Mouse (Mus musculus) neutrophil, adult 5-6 weeks (primary cell): ENCODE results near the gene Pin1. TPM values are rescaled to one million over a fixed set of nuclear protein-coding genes. Genes with fewer than 3 reads are reported as not detected.
"Not testable (repeated sequence)": the region's sequence is repeated elsewhere in the genome, so short reads cannot be mapped to it uniquely, and the experiment has no call there.

Experiments used
- ATAC-seq: fragments of 151-379, 151-347 bp; 2 replicates; pipeline ENCODE4 v1.8.0; 2017; ENCODE audit warnings: mild to moderate bottlenecking, moderate TSS enrichment; ENCODE audit not compliant: insufficient number of reproducible peaks, poor library complexity, low FRiP score, severe bottlenecking; ENCODE audit errors: extremely low read depth
- total RNA-seq: library from RNA; stranded (forward); fragments of 200-1000 nt; gene quantifications from 2 replicates; pipeline ENCODE4 v1.2.3, GENCODE M21; 2017

Pin1 gene
- total RNA-seq, 1 experiment from 2014 or later: 9.8 TPM

DNA sequence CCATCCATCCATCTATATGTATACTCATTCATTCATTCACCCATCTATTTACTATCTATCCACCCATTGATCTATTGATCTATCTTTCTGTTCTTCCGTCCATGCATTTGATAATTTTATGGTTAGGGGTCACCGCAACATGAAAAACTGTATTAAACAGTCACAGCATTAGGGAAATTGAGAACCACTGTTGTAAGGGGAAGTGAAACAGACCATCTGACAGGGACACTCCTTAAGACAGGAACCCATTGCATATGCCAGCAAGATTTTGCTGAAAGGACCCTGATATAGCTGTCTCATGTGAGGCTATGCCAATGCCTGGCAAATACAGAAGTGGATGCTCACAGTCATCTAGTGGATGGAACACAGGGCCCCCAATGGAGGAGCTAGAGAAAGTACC lies 38.6 kb downstream of the Pin1 start:
- not testable (repeated sequence) for ATAC-seq

DNA sequence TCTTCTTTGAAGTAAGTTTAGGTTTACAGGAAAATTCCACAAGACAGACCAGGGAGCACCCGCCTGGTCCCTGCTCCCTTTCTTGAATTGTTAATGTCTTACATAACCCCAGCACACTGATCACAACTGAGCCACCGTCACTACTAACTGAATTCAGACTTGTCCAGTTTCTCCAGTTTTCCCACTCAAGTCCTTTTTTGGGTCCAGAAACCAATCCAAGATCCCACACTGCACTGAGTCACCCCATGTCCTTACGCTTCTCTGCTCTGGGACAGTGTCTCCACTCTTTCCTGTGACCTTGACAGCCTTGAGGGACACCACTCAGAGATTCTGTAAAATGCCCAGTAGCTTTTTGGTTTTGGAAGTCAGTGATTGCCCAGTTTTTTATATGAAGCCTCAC lies 41.0 kb downstream of the Pin1 start:
- ATAC-seq: no peak

DNA sequence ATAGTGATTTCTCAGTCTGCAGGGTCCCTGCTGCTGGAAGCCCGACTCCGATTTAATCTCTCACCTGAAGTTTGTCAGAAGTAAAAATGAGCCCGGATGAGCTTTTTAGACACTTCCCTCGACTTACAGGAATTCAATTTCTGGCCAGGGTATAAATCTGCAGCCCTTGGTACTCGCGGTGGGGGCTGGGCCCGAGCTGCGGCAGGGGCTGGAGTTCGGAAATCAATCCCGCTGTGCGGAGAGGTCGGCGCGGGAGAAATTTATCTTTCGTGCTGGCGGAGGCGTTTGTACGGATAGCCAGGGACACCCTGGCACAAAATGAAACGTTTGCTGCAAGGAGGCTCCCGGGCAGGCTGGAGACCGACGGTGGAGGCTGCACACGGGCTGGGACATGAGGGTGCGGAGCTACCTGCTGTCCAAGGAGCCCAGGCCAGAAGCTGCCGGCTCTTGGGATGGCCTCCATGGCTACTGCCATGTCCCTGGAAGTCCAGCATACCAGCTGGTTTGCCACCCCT lies 42.9 kb downstream of the Pin1 start:
- ATAC-seq: no peak

DNA sequence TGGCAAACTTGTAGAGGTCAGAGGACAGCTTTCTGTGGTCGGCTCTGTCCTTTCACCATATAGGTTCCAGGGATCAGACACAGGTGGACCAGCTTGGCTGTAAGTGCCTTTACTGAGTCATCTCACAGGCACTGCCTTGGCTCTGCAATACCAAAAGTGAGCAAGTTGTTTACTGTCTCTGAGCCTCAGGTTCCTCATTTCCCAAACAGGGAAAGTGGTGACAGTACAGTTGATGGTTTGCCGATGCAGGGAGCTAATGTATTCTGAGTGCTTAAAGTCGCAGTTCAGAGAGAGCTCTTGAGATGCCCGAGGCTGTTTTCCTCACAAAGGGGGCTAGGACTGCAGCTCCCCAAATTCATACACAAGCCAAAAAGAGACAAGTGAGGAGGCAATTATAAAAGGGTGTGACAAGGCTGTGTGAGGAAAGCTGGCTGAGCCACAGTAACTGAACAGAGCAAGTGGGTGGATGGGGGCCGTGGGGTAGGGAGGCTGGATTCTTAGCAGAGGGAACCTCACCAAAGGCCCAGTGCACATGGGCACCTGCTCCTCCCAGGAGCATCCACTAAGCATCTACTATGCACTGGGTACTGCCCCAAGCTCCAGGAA lies 44.3 kb downstream of the Pin1 start:
- ATAC-seq: no peak

DNA sequence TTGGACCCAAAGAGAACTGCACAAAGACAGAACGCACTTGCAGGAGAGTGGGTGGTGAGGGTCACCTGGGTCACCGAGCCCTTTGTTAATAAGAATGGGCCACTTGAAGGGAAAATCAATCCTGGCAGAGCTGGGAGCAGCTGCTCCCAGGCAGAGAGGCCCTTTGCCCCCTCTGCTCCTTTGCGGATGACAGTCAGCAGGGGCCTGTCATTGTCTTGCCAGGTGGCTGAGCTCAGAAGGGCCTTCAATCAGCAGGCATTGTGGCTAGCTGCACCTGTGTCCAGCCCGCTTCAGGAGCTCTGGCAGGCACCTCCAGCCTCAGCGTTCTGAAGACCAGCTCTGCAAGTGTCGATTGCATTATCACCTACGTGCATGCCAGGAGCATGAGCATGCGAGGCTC lies 45.6 kb downstream of the Pin1 start:
- ATAC-seq: no peak

DNA sequence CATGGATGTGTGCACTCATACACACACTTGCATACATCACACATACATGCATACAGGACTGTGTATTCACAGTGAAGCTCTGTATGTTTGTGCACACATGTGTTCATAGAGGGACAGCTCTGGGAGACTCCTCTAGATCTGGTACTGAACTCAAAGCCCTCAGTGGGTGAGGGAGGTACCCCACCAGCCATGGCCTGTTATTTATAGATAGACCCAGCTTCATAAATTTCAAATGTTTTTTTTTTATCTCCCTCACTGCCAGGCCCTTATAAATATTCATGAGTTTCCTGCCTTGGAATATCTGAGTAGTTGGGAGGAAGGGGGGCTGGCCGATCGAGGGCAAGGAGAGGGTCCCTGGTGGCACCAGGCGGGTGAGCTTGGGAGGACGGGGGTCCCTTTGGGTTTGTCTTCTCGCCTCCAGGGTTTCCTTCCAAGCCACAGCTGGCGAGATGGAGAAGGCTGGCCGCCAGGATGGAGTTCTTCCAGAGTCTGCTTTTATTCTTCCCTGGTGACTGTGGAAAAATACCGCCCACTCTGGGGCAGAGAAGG lies 52.0 kb downstream of the Pin1 start:
- no peak for ATAC-seq

DNA sequence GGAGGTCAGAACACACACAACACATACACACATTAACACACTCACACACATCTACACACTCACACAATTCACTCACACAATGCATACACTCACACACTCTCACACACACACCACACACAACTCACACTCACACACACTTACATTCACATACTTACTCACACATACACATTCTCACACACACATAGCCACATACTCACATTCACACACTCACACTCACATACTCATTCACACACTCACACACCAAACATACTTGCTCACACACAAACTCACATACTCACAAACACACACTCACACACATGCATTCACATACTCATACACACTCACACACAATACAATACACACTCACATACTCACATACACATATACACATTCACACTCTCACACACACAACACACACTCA lies 53.5 kb downstream of the Pin1 start:
- ATAC-seq: no peak

DNA sequence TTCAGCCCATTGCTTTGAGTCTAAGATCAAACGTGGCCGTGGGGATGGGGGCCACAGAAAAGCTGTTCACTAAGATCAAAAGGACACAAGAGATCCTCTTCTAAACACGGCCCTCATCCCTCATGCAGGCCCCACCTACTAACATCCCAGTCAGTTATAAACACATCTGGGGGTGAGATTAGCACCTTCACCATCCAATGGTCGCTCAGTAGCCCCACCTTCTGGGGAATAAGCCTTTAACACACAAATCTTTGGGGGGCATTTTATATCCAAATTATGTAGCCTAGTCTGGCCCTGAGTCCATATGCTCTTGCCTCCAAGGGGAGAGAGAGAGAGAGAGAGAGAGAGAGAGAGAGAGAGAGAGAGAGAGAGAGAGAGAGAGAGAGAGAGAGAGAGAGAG lies 54.1 kb downstream of the Pin1 start:
- ATAC-seq: no peak

DNA sequence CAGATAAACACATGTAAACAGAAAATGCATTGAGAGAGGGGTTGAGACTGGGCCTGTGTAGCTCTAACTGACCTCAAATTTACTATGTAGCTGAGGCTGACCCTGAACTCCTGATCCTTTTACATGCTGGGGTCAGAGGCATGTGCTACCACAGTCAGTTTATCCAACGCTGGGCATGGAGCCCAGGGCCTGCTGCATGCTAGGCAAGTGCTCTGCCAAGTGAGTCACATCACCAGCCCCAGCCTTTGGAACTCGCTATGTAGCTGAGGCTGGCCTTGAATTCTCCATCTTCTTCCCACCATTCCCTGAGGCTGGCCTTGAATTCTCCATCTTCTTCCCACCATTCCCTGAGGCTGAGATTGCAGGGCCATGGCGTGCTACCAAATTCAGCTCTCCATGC lies 58.6 kb downstream of the Pin1 start:
- ATAC-seq: no peak

DNA sequence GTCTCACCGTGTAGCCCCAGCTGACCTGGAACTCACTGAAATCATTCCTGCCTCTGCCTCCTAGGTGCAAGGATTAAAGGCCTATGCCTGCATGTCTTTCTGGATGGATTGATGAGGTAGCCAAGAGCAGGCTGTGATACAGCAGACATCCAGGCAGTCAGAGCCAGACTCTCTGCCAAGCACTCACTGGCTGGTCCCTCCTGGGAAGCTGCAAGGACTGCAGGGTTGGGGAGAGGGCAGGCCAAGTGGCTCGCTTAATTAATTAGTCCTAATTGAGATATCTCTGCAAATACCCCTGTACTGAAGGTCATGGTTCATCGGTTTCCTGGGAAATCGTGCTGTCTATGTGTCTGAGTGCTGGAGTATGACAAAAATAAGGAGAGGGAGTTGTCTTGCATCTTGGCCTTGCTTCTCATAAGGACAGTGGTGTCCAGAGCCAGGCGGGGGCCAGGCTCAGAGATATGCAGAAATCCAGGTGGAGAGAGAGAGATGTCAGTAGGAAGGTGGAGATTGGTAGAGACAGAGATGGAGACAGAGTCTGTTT lies 61.1 kb downstream of the Pin1 start:
- no peak for ATAC-seq

DNA sequence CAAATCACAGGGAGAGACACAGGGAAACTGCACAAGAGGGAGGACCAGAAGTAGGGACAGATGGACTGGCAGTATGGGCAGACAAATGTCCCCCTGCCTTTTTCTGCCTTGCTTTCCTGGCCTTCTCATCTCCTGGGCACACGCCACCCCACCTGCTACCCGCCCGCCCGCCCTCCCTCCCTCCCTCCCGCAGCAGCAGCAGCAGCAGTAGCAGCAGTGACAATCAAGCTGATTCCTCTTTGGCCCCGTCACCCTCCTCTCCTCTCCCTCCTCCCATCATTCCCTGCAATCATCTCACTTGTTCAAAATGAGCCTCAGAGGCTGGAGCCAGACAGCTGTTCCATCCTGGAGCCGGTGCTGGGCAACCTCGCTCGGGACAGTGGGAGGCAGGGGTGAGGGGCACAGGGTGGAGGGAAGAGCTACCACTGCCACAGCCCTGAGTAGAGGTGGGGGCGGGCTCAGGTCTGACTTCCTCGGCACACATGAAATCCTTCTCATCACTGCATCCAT lies 61.6 kb downstream of the Pin1 start:
- no peak for ATAC-seq

DNA sequence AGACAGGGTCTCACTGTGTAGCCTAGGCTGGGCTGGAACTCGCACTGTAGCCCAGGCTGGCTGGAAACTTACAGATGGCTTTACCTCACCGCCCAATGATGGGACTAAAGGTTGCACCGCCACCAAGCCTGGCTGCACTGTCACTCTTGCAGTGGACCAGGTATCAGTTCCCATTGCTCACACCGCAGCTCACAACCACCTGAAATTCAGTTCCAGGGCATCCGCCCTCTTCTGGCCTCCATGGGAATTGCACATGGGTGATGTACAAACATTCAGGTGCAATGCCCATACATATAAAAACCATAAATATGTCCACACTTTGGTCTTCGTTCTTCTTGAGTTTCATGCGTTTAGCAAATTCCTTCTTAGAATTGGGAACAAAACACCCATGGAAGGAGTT lies 63.4 kb downstream of the Pin1 start:
- ATAC-seq: peak; percentile 8; the same call in 1 of the 2 replicates

Other genes starting within 250 kb of the Pin1 start
- gene Zfp26, start 191.9 kb upstream of the Pin1 start, total RNA-seq: 37.8 and 56.6 TPM in 2 replicates
- gene Zfp426, start 159.3 kb upstream of the Pin1 start, total RNA-seq: 20.0 and 20.1 TPM in 2 replicates
- gene Zfp266, start 130.7 kb upstream of the Pin1 start, total RNA-seq: 21.5 and 29.0 TPM in 2 replicates
- gene Zfp846, start 70.8 kb upstream of the Pin1 start, total RNA-seq: 6.4 and 8.0 TPM in 2 replicates
- 154 and 184 TPM in 2 replicates for gene Ubl5, start 9.2 kb upstream of the Pin1 start, total RNA-seq
- 32.3 and 36.5 TPM in 2 replicates for gene Fbxl12, start 7.3 kb upstream of the Pin1 start, total RNA-seq
- gene Olfm2, start 94.3 kb downstream of the Pin1 start, total RNA-seq: not detected in 2 replicates
- 1.5 and 2.2 TPM in 2 replicates for gene Col5a3, start 163.0 kb downstream of the Pin1 start, total RNA-seq
- gene Rdh8, start 166.4 kb downstream of the Pin1 start, total RNA-seq: not detected in 2 replicates
- gene A230050P20Rik, start 216.5 kb downstream of the Pin1 start, total RNA-seq: 21.3 and 23.1 TPM in 2 replicates
- 0.25 and 0.70 TPM in 2 replicates for gene Angptl6, start 227.6 kb downstream of the Pin1 start, total RNA-seq
- 42.1 and 48.9 TPM in 2 replicates for gene Ppan, start 236.1 kb downstream of the Pin1 start, total RNA-seq
- gene Eif3g, start 246.5 kb downstream of the Pin1 start, total RNA-seq: 91.0 and 92.9 TPM in 2 replicates